Mouse (Mus musculus) ES-E14 (cell line): ENCODE results near the gene Gm9918.

Experiments
- CHD2 ChIP-seq: IDR thresholded peaks from 2 replicates; pipeline ENCODE4 v1.6.1; 2014; ENCODE audit warnings: mild to moderate bottlenecking, low read depth, low read length, inconsistent platforms
- HCFC1 ChIP-seq: IDR thresholded peaks from 2 replicates; pipeline ENCODE4 v1.6.1; 2012; ENCODE audit warnings: low read length, inconsistent platforms, borderline replicate concordance; ENCODE audit not compliant: insufficient read depth

- no peak for TF ChIP-seq CHD2
- no peak for TF ChIP-seq HCFC1
Observed at GRCm38 (mm10) chr15:102243229-102244190, 26.9 kb upstream of the Gm9918 start.
